Mouse (Mus musculus) neutrophil, adult 59 days (primary cell): ENCODE results near the gene Ggt7. TPM values are rescaled to one million over a fixed set of nuclear protein-coding genes. Genes with fewer than 3 reads are reported as not detected.

ENCODE experiments used
- total RNA-seq, 2 experiments: library from RNA; stranded (reverse); gene quantifications; 1 replicate in 1 of 2; 2 replicates in 1 of 2; pipeline ENCODE4 v1.2.4; 2023

Ggt7 gene
- total RNA-seq: not detected

GRCm38 (mm10) chr2:155517455-155518423 lies at the start of gene Ggt7, which contains the start of gene Acss2:
Gene Ggt7, minus strand, starts transcription at chr2:155518237.
Gene Acss2, plus strand, starts transcription at chr2:155517948.

GRCm38 (mm10) chr2:155473570-155474088 lies 44.4 kb downstream of the Ggt7 start, which contains the start of gene Ncoa6:
Gene Ncoa6, minus strand, starts transcription at chr2:155473894.

Other genes with a start within 250 kb of the Ggt7 start
- 10 to 100 TPM; 37.8 to 44.7 TPM for gene Map1lc3a, start 241.9 kb downstream of the Ggt7 start, total RNA-seq
- 10 to 100 TPM; 16.1 to 18.7 TPM for gene Pigu, start 160.8 kb downstream of the Ggt7 start, total RNA-seq
- gene Trp53inp2, start 137.2 kb downstream of the Ggt7 start, total RNA-seq: 100 to 1,000 TPM; 321 to 367 TPM
- 10 to 100 TPM; 53.1 to 60.1 TPM for gene Ncoa6, start 44.3 kb downstream of the Ggt7 start, total RNA-seq
- 1 to 10 TPM; 7.1 to 7.5 TPM for gene Acss2, start 289 bp downstream of the Ggt7 start, total RNA-seq
- 10 to 100 TPM; 10.1 to 14.1 TPM for gene Gss, start 74.6 kb upstream of the Ggt7 start, total RNA-seq
- not detected for gene Myh7b, start 93.0 kb upstream of the Ggt7 start, total RNA-seq
- gene Trpc4ap, start 174.1 kb upstream of the Ggt7 start, total RNA-seq: 100 to 1,000 TPM; 135 to 144 TPM
- 10 to 100 TPM; 38.4 to 39.7 TPM for gene Edem2, start 211.2 kb upstream of the Ggt7 start, total RNA-seq
- not detected for gene Gm17581, start 217.6 kb upstream of the Ggt7 start, total RNA-seq
- gene Procr, start 232.9 kb upstream of the Ggt7 start, total RNA-seq: not detected